Mouse (Mus musculus) testis, adult 2 months (tissue): Measurements from ENCODE around the gene 4930579G24Rik.

Experiments
- CTCF ChIP-seq: fragments of 200-500 bp; IDR thresholded peaks from 2 replicates; pipeline ENCODE4 v1.5.1; 2012; ENCODE audit warnings: low read depth, mild to moderate bottlenecking, inconsistent platforms, low read length, moderate library complexity; ENCODE audit not compliant: control insufficient read depth, insufficient read depth, insufficient replicate concordance
- POLR2A ChIP-seq: fragments of 200-500 bp; IDR thresholded peaks from 2 replicates; pipeline ENCODE4 v1.6.1; 2012; ENCODE audit warnings: low read depth, mild to moderate bottlenecking, inconsistent platforms, low read length, moderate library complexity; ENCODE audit not compliant: control insufficient read depth

DNA sequence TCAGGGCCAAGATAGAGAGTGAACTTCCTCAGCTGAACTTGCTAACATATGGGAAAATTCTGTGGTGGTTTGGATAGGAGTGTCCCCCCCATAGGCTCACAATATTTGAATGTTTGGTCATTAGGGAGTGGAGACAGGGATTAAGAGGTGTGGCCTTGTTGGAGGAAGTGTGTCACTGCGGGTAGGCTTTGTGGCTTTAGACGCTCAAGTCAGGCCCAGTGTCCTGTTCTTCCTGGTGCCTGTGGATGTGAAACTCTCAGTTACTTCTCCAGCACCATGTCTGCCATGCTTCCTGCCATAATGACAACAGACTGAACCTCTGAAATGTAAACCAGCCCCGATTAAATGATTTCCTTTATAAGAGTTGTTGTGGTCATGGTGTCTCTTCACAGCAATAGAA, 47.5 kb downstream of the 4930579G24Rik start:
- no peak for TF ChIP-seq POLR2A
- no peak for TF ChIP-seq CTCF
